Mouse (Mus musculus) heart, embryonic 16.5 days (tissue): ENCODE results near the gene Fance. TPM values are rescaled to one million over a fixed set of nuclear protein-coding genes. Genes with fewer than 3 reads are reported as not detected.
"Not testable (repeated sequence)": the region's sequence is repeated elsewhere in the genome, so short reads cannot be mapped to it uniquely, and the experiment has no call there.

ENCODE experiments used
- ATAC-seq: fragments of 200-750 bp; cut with Nextera tagmentation; replicated peaks from 2 replicates; pipeline ENCODE4 v1.8.0; 2017; ENCODE audit warnings: moderate number of reproducible peaks; ENCODE audit not compliant: insufficient read depth, low FRiP score; ENCODE audit errors: extremely low read depth
- H3K27ac ChIP-seq: fragments of 300-500 bp; sonication (generic); 2 replicates; pipeline ENCODE4 v1.5.1; 2014; ENCODE audit warnings: mild to moderate bottlenecking, low read length, control low read depth, moderate library complexity
- H3K27me3 ChIP-seq: fragments of 300-500 bp; sonication (generic); 2 replicates; pipeline ENCODE4 v1.6.1; 2014; ENCODE audit warnings: low read length, mixed read lengths; ENCODE audit not compliant: control insufficient read depth, insufficient read depth
- H3K36me3 ChIP-seq: fragments of 300-500 bp; sonication (generic); 2 replicates; pipeline ENCODE4 v1.6.1; 2014; ENCODE audit not compliant: control insufficient read depth, insufficient read depth
- H3K4me1 ChIP-seq: fragments of 300-500 bp; sonication (generic); 2 replicates; pipeline ENCODE4 v1.6.1; 2014; ENCODE audit warnings: low read length, mixed read lengths; ENCODE audit not compliant: control insufficient read depth, insufficient read depth
- H3K4me2 ChIP-seq: fragments of 300-500 bp; sonication (generic); 2 replicates; pipeline ENCODE4 v1.6.1; 2014; ENCODE audit warnings: low read depth, mild to moderate bottlenecking, control low read depth, low read length
- H3K4me3 ChIP-seq: fragments of 300-500 bp; sonication (generic); 2 replicates; pipeline ENCODE4 v1.5.1; 2014; ENCODE audit warnings: mild to moderate bottlenecking, control low read depth, low read length
- H3K9ac ChIP-seq: fragments of 300-500 bp; sonication (generic); 2 replicates; pipeline ENCODE4 v1.6.1; 2014; ENCODE audit warnings: low read length, control low read depth
- H3K9me3 ChIP-seq: fragments of 300-500 bp; sonication (generic); replicated peaks from 2 replicates; pipeline ENCODE4 v1.6.1; 2016; ENCODE audit warnings: low read length; ENCODE audit not compliant: control insufficient read depth
- WGBS: fragments of 180-500 bp; shearing (Covaris S2); extraction: QIAGEN DNeasy Blood & Tissue Kit; methylation state at CpG from one replicate; pipeline ENCODE4 v1.1.7; 2014; 5-methylcytosine and 5-hydroxymethylcytosine counted together
- polyA plus RNA-seq: library from polyadenylated mRNA; unstranded; fragments of >200 nt; fragmentation: Nextera tagmentation; extraction: Ambion mirVana; gene quantifications from 2 replicates; pipeline ENCODE4 v1.2.1, GENCODE M21; 2015

The Fance gene
- polyA plus RNA-seq, 1 experiment from 2014 or later: 17.6 TPM

DNA sequence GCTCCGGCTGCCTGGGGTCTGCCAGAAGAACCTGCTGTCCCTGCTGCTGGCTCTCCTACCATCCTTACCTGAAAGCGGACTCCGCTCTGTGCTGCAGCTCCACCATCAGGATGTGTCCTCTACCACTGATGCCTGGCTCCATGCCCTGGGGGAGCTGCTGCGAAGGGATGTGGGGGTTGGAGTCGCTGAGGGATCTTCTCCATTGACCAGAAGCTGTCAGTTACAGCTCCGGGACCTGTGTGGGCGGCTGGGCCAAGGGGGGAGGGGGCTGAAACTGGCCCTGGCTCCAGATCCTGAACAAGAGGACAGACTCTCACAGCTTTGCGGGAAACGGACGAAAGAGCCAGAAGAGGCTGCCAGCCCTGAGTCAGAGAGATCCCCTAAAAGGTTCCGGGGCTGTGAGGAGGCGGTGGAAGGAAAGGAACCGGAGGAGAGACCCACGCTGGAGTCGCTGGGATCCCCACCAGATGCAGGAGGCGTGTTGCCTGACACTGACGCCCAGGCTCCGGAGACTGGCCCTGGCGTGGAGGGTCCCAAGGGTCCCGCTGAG is 2.4 kb downstream of the Fance start:
- Histone ChIP-seq H3K9ac (no peak overlapping the region), H3K27ac (no peak overlapping the region), H3K27me3 (no peaks in the 10 kb centered on the region), H3K4me3 (no peak overlapping the region), H3K4me1 (peaks cover 6% of the 10 kb centered on the region), H3K9me3 (no peaks in the 10 kb centered on the region), H3K4me2 (no peak overlapping the region), H3K36me3 (peaks cover 25% of the 10 kb centered on the region)
- WGBS: 80% methylated on average over 20 of the region's 20 CpGs
- no peak for ATAC-seq

GRCm38 (mm10) chr17:28316476-28316875 is 3.2 kb downstream of the Fance start:
- peaks cover 28% of the 10 kb centered on the region for H3K36me3 ChIP-seq
- WGBS: 93% methylated on average over 9 of the region's 9 CpGs
- H3K9me3 ChIP-seq: no peaks in the 10 kb centered on the region
- H3K27ac ChIP-seq: no peak overlapping the region
- peaks cover 6% of the 10 kb centered on the region for H3K4me1 ChIP-seq
- no peaks in the 10 kb centered on the region for H3K27me3 ChIP-seq
- H3K4me2 ChIP-seq: no peak overlapping the region
- no peak overlapping the region for H3K4me3 ChIP-seq
- H3K9ac ChIP-seq: no peak overlapping the region
- no peak for ATAC-seq

- Histone ChIP-seq H3K9ac (no peak overlapping the region), H3K36me3 (peaks cover 30% of the 10 kb centered on the region)
Measured at GRCm38 (mm10) chr17:28317091-28317490, 3.8 kb downstream of the Fance start.

DNA sequence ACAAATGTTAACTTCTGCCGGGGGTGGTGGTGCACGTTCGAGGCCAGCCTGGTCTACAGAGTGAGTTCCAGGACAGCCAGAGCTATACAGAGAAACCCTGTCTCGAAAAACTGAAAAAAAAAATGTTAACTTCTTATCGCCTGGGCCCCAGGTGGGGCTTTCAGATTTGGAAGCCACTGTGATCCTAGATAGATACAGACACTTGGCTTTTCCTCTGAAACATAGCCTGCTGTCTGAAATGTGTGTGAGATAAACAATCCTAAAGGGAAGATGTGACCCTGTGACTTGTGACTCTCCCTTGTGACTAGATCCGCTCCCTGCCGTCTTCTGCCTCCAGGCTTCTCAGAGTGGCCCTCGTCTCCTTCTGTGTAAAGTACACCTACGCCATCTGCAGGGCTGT is 4.4 kb downstream of the Fance start:
- peaks cover 30% of the 10 kb centered on the region for H3K36me3 ChIP-seq
- peaks cover 6% of the 10 kb centered on the region for H3K4me1 ChIP-seq
- ATAC-seq: no peak
- H3K4me2 ChIP-seq: no peak overlapping the region
- WGBS: 88% methylated on average over 9 of the region's 9 CpGs
- no peak overlapping the region for H3K4me3 ChIP-seq
- no peak overlapping the region for H3K27ac ChIP-seq
- no peaks in the 10 kb centered on the region for H3K9me3 ChIP-seq
- no peaks in the 10 kb centered on the region for H3K27me3 ChIP-seq
- H3K9ac ChIP-seq: no peak overlapping the region

More at GRCm38 (mm10) chr17:28317091-28317490, 3.8 kb downstream of the Fance start:
- no peaks in the 10 kb centered on the region for H3K27me3 ChIP-seq
- H3K4me1 ChIP-seq: peaks cover 6% of the 10 kb centered on the region
- H3K4me3 ChIP-seq: no peak overlapping the region
- H3K9me3 ChIP-seq: no peaks in the 10 kb centered on the region
- H3K27ac ChIP-seq: no peak overlapping the region
- no peak overlapping the region for H3K4me2 ChIP-seq
- ATAC-seq: no peak
- 79% methylated on average over 8 of the region's 8 CpGs for WGBS

DNA sequence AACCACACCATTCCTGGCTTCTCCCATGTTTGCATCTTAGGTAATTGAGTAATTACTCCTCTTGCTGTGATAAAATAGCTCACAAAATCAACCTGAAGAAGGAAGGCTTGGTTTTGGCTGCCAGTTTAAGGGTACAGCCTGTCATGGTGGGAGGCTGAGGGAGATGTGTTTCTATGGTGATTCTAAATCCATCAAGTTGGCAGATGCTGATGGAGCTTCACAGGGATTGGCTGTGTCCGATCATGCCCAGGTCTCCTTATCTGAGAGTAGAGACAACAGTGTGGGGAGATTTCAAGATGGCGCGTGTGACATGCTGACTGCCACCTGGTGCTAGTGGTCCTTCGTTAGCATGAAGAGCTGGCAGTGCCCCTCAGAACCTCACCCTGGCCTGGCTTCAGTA is 8.4 kb downstream of the Fance start:
- no peak overlapping the region for H3K9ac ChIP-seq
- WGBS: 87% methylated on average over 4 of the region's 4 CpGs
- H3K9me3 ChIP-seq: peaks cover 3% of the 10 kb centered on the region; the same call in 1 of the 2 replicates
- H3K27ac ChIP-seq: no peak overlapping the region
- H3K27me3 ChIP-seq: no peaks in the 10 kb centered on the region
- no peak overlapping the region for H3K4me2 ChIP-seq
- H3K4me1 ChIP-seq: no peaks in the 10 kb centered on the region
- H3K36me3 ChIP-seq: peaks cover 34% of the 10 kb centered on the region
- no peak overlapping the region for H3K4me3 ChIP-seq
- ATAC-seq: no peak

DNA sequence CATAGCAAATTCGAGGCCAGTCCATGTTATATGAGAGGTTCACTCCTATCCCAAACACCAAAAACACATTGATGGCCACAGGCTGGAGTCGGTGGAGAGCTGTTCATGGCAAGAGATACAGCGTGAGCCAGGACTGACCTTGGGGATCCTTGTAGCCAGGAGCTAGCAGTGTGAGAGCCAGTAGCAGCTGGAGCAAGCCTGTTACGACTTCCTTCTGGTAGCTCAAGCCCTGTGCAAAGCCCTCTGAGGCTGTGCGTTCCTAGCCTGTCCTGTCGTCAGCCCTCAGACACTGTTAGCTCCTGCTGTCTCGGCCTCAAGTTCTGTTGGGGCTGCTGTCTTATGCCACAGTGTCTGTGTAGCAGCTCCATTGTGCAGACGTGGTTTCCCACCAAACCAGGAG is 10.5 kb downstream of the Fance start:
- no peak for ATAC-seq
- H3K9ac ChIP-seq: no peak overlapping the region
- H3K9me3 ChIP-seq: peaks cover 3% of the 10 kb centered on the region; the same call in 1 of the 2 replicates
- 82% methylated on average over 8 of the region's 8 CpGs for WGBS
- H3K27ac ChIP-seq: no peak overlapping the region
- no peak overlapping the region for H3K4me3 ChIP-seq
- peaks cover 19% of the 10 kb centered on the region for H3K36me3 ChIP-seq
- no peak overlapping the region for H3K4me2 ChIP-seq
- H3K27me3 ChIP-seq: no peaks in the 10 kb centered on the region
- H3K4me1 ChIP-seq: peaks cover 5% of the 10 kb centered on the region; the same call in 1 of the 2 replicates

DNA sequence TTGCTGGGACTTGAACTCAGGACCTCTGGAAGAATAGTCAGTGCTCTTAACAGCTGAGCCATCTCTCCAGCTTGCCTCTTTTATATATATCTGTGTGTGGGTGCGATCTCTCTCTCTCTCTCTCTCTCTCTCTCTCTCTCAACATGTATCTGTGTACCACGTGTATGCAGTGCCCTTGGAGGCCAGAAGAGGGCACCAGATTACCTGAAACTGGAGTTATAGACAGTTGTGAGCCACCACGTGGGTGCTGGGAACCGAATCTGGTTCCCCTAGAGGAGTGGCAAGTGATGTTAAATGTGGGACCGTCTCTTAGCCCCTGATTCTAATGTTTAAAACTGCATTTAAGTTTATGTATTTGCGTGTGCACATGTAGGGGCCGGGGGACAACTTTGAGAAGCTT is 11.1 kb downstream of the Fance start:
- peaks cover 17% of the 10 kb centered on the region for H3K36me3 ChIP-seq
- WGBS: 91% methylated on average over 7 of the region's 7 CpGs
- not testable (repeated sequence) for H3K27ac ChIP-seq, H3K27me3 ChIP-seq, ATAC-seq, H3K4me3 ChIP-seq, H3K9ac ChIP-seq, H3K4me1 ChIP-seq, H3K9me3 ChIP-seq, H3K4me2 ChIP-seq

- Histone ChIP-seq H3K4me2 (no peak overlapping the region), H3K4me1 (peaks cover 15% of the 10 kb centered on the region), H3K9ac (no peak overlapping the region), H3K4me3 (no peak overlapping the region), H3K27me3 (no peaks in the 10 kb centered on the region), H3K9me3 (peaks cover 3% of the 10 kb centered on the region; the same call in 1 of the 2 replicates), H3K36me3 (peaks cover 24% of the 10 kb centered on the region), H3K27ac (no peak overlapping the region)
- ATAC-seq: no peak
- 86% methylated on average over 8 of the region's 8 CpGs for WGBS
Measured at GRCm38 (mm10) chr17:28325751-28326150, 12.4 kb downstream of the Fance start.

- WGBS: 77% methylated on average over 3 of the region's 3 CpGs
- Histone ChIP-seq H3K9me3 (peaks cover 3% of the 10 kb centered on the region; the same call in 1 of the 2 replicates), H3K9ac (no peak overlapping the region), H3K27me3 (no peaks in the 10 kb centered on the region), H3K4me1 (peaks cover 15% of the 10 kb centered on the region), H3K4me2 (no peak overlapping the region), H3K27ac (no peak overlapping the region), H3K36me3 (peaks cover 29% of the 10 kb centered on the region), H3K4me3 (no peak overlapping the region)
- no peak for ATAC-seq
Measured at GRCm38 (mm10) chr17:28326951-28327350, 13.6 kb downstream of the Fance start.
